Mouse (Mus musculus) embryo, embryonic 10 days (tissue): Measurements from ENCODE around the gene Olfm1.
A peak's percentile ranks its signal among the peaks of the same experiment; 100 is the strongest.

Experiments
- DNase-seq: peaks from one replicate; pipeline ENCODE4 v3.0.0-alpha.2; 2015; ENCODE audit warnings: low spot score

Olfm1 gene

GRCm38 (mm10) chr2:28204677-28205466 is 12.1 kb downstream of the Olfm1 start:
- no peak for DNase-seq

GRCm38 (mm10) chr2:28205467-28205805 is 12.6 kb downstream of the Olfm1 start:
- DNase-seq, result peak; percentile 86

- peak; percentile 66 for DNase-seq
Observed at GRCm38 (mm10) chr2:28205870-28206421, 13.2 kb downstream of the Olfm1 start.

- peak; percentile 31 for DNase-seq
Observed at GRCm38 (mm10) chr2:28206472-28206871, 13.7 kb downstream of the Olfm1 start.

GRCm38 (mm10) chr2:28207200-28207750 is 14.5 kb downstream of the Olfm1 start:
- no peak for DNase-seq

- DNase-seq, result no peak
Observed at GRCm38 (mm10) chr2:28208130-28208745, 15.4 kb downstream of the Olfm1 start.

- no peak for DNase-seq
Observed at GRCm38 (mm10) chr2:28209211-28209610, 16.4 kb downstream of the Olfm1 start.

GRCm38 (mm10) chr2:28209653-28210052 is 16.9 kb downstream of the Olfm1 start:
- no peak for DNase-seq

GRCm38 (mm10) chr2:28210273-28210672 is 17.5 kb downstream of the Olfm1 start:
- no peak for DNase-seq

- no peak for DNase-seq
Observed at GRCm38 (mm10) chr2:28211531-28212281, 18.9 kb downstream of the Olfm1 start.

- no peak for DNase-seq
Observed at GRCm38 (mm10) chr2:28212911-28213310, 20.1 kb downstream of the Olfm1 start.

GRCm38 (mm10) chr2:28216211-28216775 is 23.5 kb downstream of the Olfm1 start:
- no peak for DNase-seq

- no peak for DNase-seq
Observed at GRCm38 (mm10) chr2:28217783-28218182, 25.0 kb downstream of the Olfm1 start.

- no peak for DNase-seq
Observed at GRCm38 (mm10) chr2:28218651-28219356, 26.0 kb downstream of the Olfm1 start.

GRCm38 (mm10) chr2:28219625-28220024 is 26.8 kb downstream of the Olfm1 start:
- DNase-seq, result no peak

- no peak for DNase-seq
Observed at GRCm38 (mm10) chr2:28221803-28222202, 29.0 kb downstream of the Olfm1 start.

- DNase-seq, result no peak
Observed at GRCm38 (mm10) chr2:28224819-28225218, 32.0 kb downstream of the Olfm1 start.

- DNase-seq, result no peak
Observed at GRCm38 (mm10) chr2:28225906-28226305, 33.1 kb downstream of the Olfm1 start.

- DNase-seq, result no peak
Observed at GRCm38 (mm10) chr2:28226971-28227370, 34.2 kb downstream of the Olfm1 start.

- DNase-seq, result no peak
Observed at GRCm38 (mm10) chr2:28227589-28228191, 34.9 kb downstream of the Olfm1 start.

GRCm38 (mm10) chr2:28228364-28228763 is 35.6 kb downstream of the Olfm1 start:
- DNase-seq, result no peak
